8 mouse cellular contexts compared by ENCODE assay signal in the genomic region with DNA sequence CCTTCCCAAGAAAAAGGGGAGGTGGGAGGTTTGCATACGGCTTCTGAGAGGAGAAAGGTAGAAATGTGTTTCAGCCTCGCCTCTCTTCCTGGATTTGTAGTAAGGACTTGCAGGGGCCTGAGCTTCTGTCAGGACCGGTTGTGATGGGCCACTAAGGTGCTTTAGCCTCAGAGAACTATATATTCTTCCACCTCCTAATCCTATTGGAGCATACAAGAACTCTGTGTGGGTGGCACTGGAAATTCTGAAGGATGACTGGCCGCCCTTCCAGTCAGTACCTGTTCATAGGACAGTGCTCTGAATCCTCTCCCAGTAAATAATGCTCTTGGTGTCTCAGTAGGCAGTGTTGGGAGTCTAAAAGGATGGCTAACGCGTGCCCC. TPM values are rescaled to one million over a fixed set of nuclear protein-coding genes. Genes with fewer than 3 reads are reported as not detected.
DNase-seq lines count a peak whose midpoint lies in the region; ATAC-seq and TF ChIP-seq lines count a peak whose summit lies in the region.

No protein-coding gene starts in this region.

- no peaks in the 10 kb centered on the region for H3K9me3 ChIP-seq in E14TG2a.4 (ENCODE audit: low read length)
- no peaks in the 10 kb centered on the region for H3K9me3 ChIP-seq in embryonic facial prominence, embryonic 13.5 days
- no peaks in the 10 kb centered on the region for H3K9me3 ChIP-seq in liver, postnatal 0 days (ENCODE audit: low read length)

- peak overlapping the region; percentile 98 for H3K4me3 ChIP-seq in E14TG2a.4 (replicated peaks; ENCODE audit: low read length)
- H3K4me3 ChIP-seq in embryonic facial prominence, embryonic 13.5 days = peak overlapping the region; percentile 92
- peak overlapping the region; percentile 87 for H3K4me3 ChIP-seq in liver, postnatal 0 days (ENCODE audit: low read depth, low read length)

- peak overlapping the region; percentile 87 for H3K27ac ChIP-seq in embryonic facial prominence, embryonic 13.5 days
- peak overlapping the region; percentile 93 for H3K27ac ChIP-seq in liver, postnatal 0 days (ENCODE audit: low read depth)

- peaks cover 15% of the 10 kb centered on the region for H3K4me1 ChIP-seq in E14TG2a.4 (replicated peaks; ENCODE audit: low read depth, low read length)
- H3K4me1 ChIP-seq in embryonic facial prominence, embryonic 13.5 days = peaks cover 16% of the 10 kb centered on the region
- peaks cover 15% of the 10 kb centered on the region for H3K4me1 ChIP-seq in liver, postnatal 0 days (ENCODE audit: insufficient read depth)

- TF ChIP-seq EP300 in liver, postnatal 0 days (IDR thresholded peaks at IDR 0.05; ENCODE audit: low read depth) = no peak

- peaks cover 31% of the 10 kb centered on the region for H3K36me3 ChIP-seq in E14TG2a.4 (ENCODE audit: insufficient read depth, low read length)
- peaks cover 18% of the 10 kb centered on the region for H3K36me3 ChIP-seq in embryonic facial prominence, embryonic 13.5 days
- peaks cover 19% of the 10 kb centered on the region for H3K36me3 ChIP-seq in liver, postnatal 0 days (replicated peaks; ENCODE audit: insufficient read depth, low read length)

- DNase-seq in heart, adult 11 months = peak; percentile 71
- no peak for DNase-seq in heart, adult 18-20 months
- DNase-seq in hindlimb bud, embryonic 11.5 days (ENCODE audit: extremely low spot score, low read depth, low spot score) = peak; percentile 8
- DNase-seq in liver, postnatal 0 days = peak; percentile 35
- DNase-seq in telencephalon, adult 2 months (ENCODE audit: low read depth, low spot score) = peak; percentile 59
- no peak for DNase-seq in layer of hippocampus, postnatal 25 days (ENCODE audit: extremely low spot score in 1 of 2, low spot score in 1 of 2)

- ATAC-seq in embryonic facial prominence, embryonic 13.5 days (ENCODE audit: insufficient number of reproducible peaks, insufficient read depth, low FRiP score, low TSS enrichment, low read depth) = no peak
- ATAC-seq in liver, postnatal 0 days = peak; percentile 75

- H3K27me3 ChIP-seq in E14TG2a.4 (ENCODE audit: insufficient read depth, low read length) = no peaks in the 10 kb centered on the region
- H3K27me3 ChIP-seq in embryonic facial prominence, embryonic 13.5 days = no peaks in the 10 kb centered on the region
- H3K27me3 ChIP-seq in liver, postnatal 0 days (ENCODE audit: insufficient read depth, low read length) = no peaks in the 10 kb centered on the region

- H3K4me2 ChIP-seq in embryonic facial prominence, embryonic 13.5 days = peak overlapping the region; percentile 71
- peak overlapping the region; percentile 76 for H3K4me2 ChIP-seq in liver, postnatal 0 days (ENCODE audit: low read depth, low read length)

- peak overlapping the region; percentile 84 for H3K9ac ChIP-seq in embryonic facial prominence, embryonic 13.5 days
- H3K9ac ChIP-seq in liver, postnatal 0 days (replicated peaks) = peak overlapping the region; percentile 86

- no peak for TF ChIP-seq CTCF in E14TG2a.4 (conservative IDR thresholded peaks at IDR 0.05; ENCODE audit: low read length)
- no peak for TF ChIP-seq CTCF in liver, postnatal 0 days (IDR thresholded peaks at IDR 0.05; ENCODE audit: low read depth)

- WGBS in embryonic facial prominence, embryonic 13.5 days = 13% methylated on average over 6 of the region's 6 CpGs
- WGBS in liver, postnatal 0 days (ENCODE audit: insufficient replicate concordance) = 12% methylated on average over 6 of the region's 6 CpGs

RNA-seq across cellular contexts. Expression of gene Lamtor3, which starts 0.6 kb away (rescaled TPM):
- total RNA-seq in heart, adult 18-20 months (2021) = 10 to 100 TPM; 93.5 to 93.8 TPM
- polyA plus RNA-seq in embryonic facial prominence, embryonic 13.5 days (2015; fragmentation: Nextera tagmentation; extraction: Ambion mirVana) = 112 and 120 TPM in 2 replicates
- polyA plus RNA-seq in liver, postnatal 0 days (2015; fragmentation: Nextera tagmentation; extraction: Ambion mirVana) = 44.3 and 46.5 TPM in 2 replicates
- total RNA-seq in layer of hippocampus, postnatal 25 days (2021) = 10 to 100 TPM; 66.3 to 69.6 TPM

RNA-seq across cellular contexts. Expression of gene Dnajb14, which starts 51.4 kb away (rescaled TPM):
- total RNA-seq in heart, adult 18-20 months (2021) = 10 to 100 TPM; 11.5 to 12.4 TPM
- 9.9 and 10.4 TPM in 2 replicates for polyA plus RNA-seq in embryonic facial prominence, embryonic 13.5 days (2015; fragmentation: Nextera tagmentation; extraction: Ambion mirVana)
- 6.4 and 6.9 TPM in 2 replicates for polyA plus RNA-seq in liver, postnatal 0 days (2015; fragmentation: Nextera tagmentation; extraction: Ambion mirVana)
- 10 to 100 TPM; 46.1 to 50.5 TPM for total RNA-seq in layer of hippocampus, postnatal 25 days (2021)

RNA-seq across cellular contexts. Expression of gene H2afz, which starts 54.6 kb away (rescaled TPM):
- 10 to 100 TPM; 61.7 to 65.4 TPM for total RNA-seq in heart, adult 18-20 months (2021)
- polyA plus RNA-seq in embryonic facial prominence, embryonic 13.5 days (2015; fragmentation: Nextera tagmentation; extraction: Ambion mirVana) = 2,079 and 2,169 TPM in 2 replicates
- polyA plus RNA-seq in liver, postnatal 0 days (2015; fragmentation: Nextera tagmentation; extraction: Ambion mirVana) = 651 and 676 TPM in 2 replicates
- total RNA-seq in layer of hippocampus, postnatal 25 days (2021) = 100 to 1,000 TPM; 141 to 151 TPM

Comparison
In these comparisons a context has a peak if more than half of its experiments do, and no peak if none do; other contexts are left out.
1. DNase-seq: peak in heart, adult 11 months (single experiment), hindlimb bud, embryonic 11.5 days (single experiment), liver, postnatal 0 days (single experiment) and telencephalon, adult 2 months (single experiment); none in heart, adult 18-20 months (0 of 2) and layer of hippocampus, postnatal 25 days (0 of 2).
2. Peak in every context shown above with its lines, with median percentiles within 50 percentile points of each other: H3K4me3 ChIP-seq.